25 mouse cellular contexts compared by ENCODE assay signal in genomic region chr17:29086916-29087315, GRCm38 (mm10). TPM values are rescaled to one million over a fixed set of nuclear protein-coding genes. Genes with fewer than 3 reads are reported as not detected.
DNase-seq lines count a peak whose midpoint lies in the region; ATAC-seq and TF ChIP-seq lines count a peak whose summit lies in the region.
"Had no signal": no experiment of that assay in that cellular context is flagged by ENCODE, and none has a peak within 500 bp of the region (broad histone marks: within the 10 kb centered on the region; RNA-seq: fewer than 3 reads in every experiment).

No protein-coding gene starts in this region.

- H3K4me1 ChIP-seq in hindbrain, postnatal 0 days (ENCODE audit: insufficient read depth, low read length) = peaks cover under 1% of the 10 kb centered on the region; the same call in 1 of the 2 replicates
- peaks cover 1% of the 10 kb centered on the region for H3K4me1 ChIP-seq in hindbrain, embryonic 13.5 days (replicated peaks)
- H3K4me1 ChIP-seq: heart, embryonic 15.5 days had no signal

- ATAC-seq in cerebellum, adult (ENCODE audit: insufficient number of reproducible peaks, low FRiP score, low TSS enrichment) = no peak
- ATAC-seq in hindbrain, postnatal 0 days = peak; percentile 58
- ATAC-seq in hindbrain, embryonic 13.5 days (ENCODE audit: low FRiP score) = no peak
- ATAC-seq: CD4-positive, CD25-positive, alpha-beta regulatory T cell, adult 4 months; forebrain, postnatal 0 days; hindbrain, embryonic 16.5 days; intestine, embryonic 16.5 days; liver, embryonic 12.5 days; Patski had no signal

- no peaks in the 10 kb centered on the region for H3K27me3 ChIP-seq in hindbrain, postnatal 0 days (ENCODE audit: insufficient read depth, low read length)
- H3K27me3 ChIP-seq in hindbrain, embryonic 13.5 days = peaks cover 17% of the 10 kb centered on the region
- H3K27me3 ChIP-seq: Patski had no signal

- H3K4me2 ChIP-seq in hindbrain, postnatal 0 days (ENCODE audit: low read depth, low read length) = no peak overlapping the region
- no peak overlapping the region for H3K4me2 ChIP-seq in hindbrain, embryonic 13.5 days
- H3K4me2 ChIP-seq: embryonic facial prominence, embryonic 12.5 days; heart, embryonic 15.5 days; limb, embryonic 13.5 days; liver, embryonic 12.5 days; midbrain, embryonic 12.5 days had no signal

- TF ChIP-seq CTCF in hindbrain, postnatal 0 days (IDR thresholded peaks at IDR 0.05; ENCODE audit: low read depth) = peak; percentile 20; the same call in 1 of the 2 replicates

- H3K36me3 ChIP-seq in hindbrain, postnatal 0 days (ENCODE audit: insufficient read depth, low read length) = no peaks in the 10 kb centered on the region
- H3K36me3 ChIP-seq in hindbrain, embryonic 13.5 days = no peaks in the 10 kb centered on the region
- H3K36me3 ChIP-seq: embryonic facial prominence, embryonic 12.5 days; heart, embryonic 15.5 days; limb, embryonic 13.5 days; liver, embryonic 12.5 days; midbrain, embryonic 12.5 days had no signal

- H3K9me3 ChIP-seq in hindbrain, postnatal 0 days (ENCODE audit: low read length) = no peaks in the 10 kb centered on the region; the same call in 1 of the 2 replicates
- H3K9me3 ChIP-seq in hindbrain, embryonic 13.5 days = no peaks in the 10 kb centered on the region
- H3K9me3 ChIP-seq: embryonic facial prominence, embryonic 12.5 days; heart, embryonic 15.5 days; limb, embryonic 13.5 days; liver, embryonic 12.5 days; midbrain, embryonic 12.5 days had no signal

- no peak overlapping the region for H3K9ac ChIP-seq in hindbrain, postnatal 0 days (replicated peaks; ENCODE audit: low read length)
- H3K9ac ChIP-seq in hindbrain, embryonic 13.5 days = no peak overlapping the region
- H3K9ac ChIP-seq: embryonic facial prominence, embryonic 12.5 days; forebrain, postnatal 0 days; heart, embryonic 15.5 days; limb, embryonic 13.5 days; liver, embryonic 12.5 days; midbrain, embryonic 12.5 days had no signal

- H3K27ac ChIP-seq in hindbrain, postnatal 0 days = no peak overlapping the region
- no peak overlapping the region for H3K27ac ChIP-seq in hindbrain, embryonic 13.5 days
- H3K27ac ChIP-seq: embryonic facial prominence, embryonic 12.5 days; heart, embryonic 15.5 days; layer of hippocampus, adult 2 months; limb, embryonic 13.5 days; liver, embryonic 12.5 days; midbrain, embryonic 12.5 days had no signal

- DNase-seq in cerebellum, postnatal 10 days = peak; percentile 58 to 63
- peak; percentile 43 for DNase-seq in hindbrain, postnatal 0 days (ENCODE audit: low spot score)
- peak; percentile 0 for DNase-seq in right cerebral cortex, adult 18-20 months
- no peak for DNase-seq in right cerebral cortex, postnatal 36 days (ENCODE audit: low spot score in 2 of 2)
- peak; percentile 2 for DNase-seq in urinary bladder, postnatal 14 days (ENCODE audit: low spot score)
- DNase-seq in urinary bladder, postnatal 36 days (ENCODE audit: low spot score in 2 of 2) = no peak
- DNase-seq: adrenal gland, adult 2 months; forebrain, postnatal 0 days; heart, postnatal 36 days; kidney, adult 9 months; kidney, postnatal 14 days; retina, postnatal 1 day had no signal

- WGBS in hindbrain, postnatal 0 days = 73% methylated on average over 4 of the region's 4 CpGs
- 65% methylated on average over 4 of the region's 4 CpGs for WGBS in hindbrain, embryonic 13.5 days

- H3K4me3 ChIP-seq in hindbrain, postnatal 0 days (ENCODE audit: low read length) = no peak overlapping the region
- H3K4me3 ChIP-seq in hindbrain, embryonic 13.5 days = no peak overlapping the region
- H3K4me3 ChIP-seq: embryonic facial prominence, embryonic 12.5 days; heart, embryonic 15.5 days; layer of hippocampus, adult 2 months; limb, embryonic 13.5 days; liver, embryonic 12.5 days; midbrain, embryonic 12.5 days had no signal

RNA-seq across cellular contexts. Expression of gene Cdkn1a, which starts 3.9 kb away (rescaled TPM):
- total RNA-seq in hindbrain, postnatal 0 days (2014; rRNA removed) = 48.9 and 50.0 TPM in 2 replicates
- polyA plus RNA-seq in hindbrain, postnatal 0 days (2015; fragmentation: Nextera tagmentation; extraction: Ambion mirVana) = 242 and 257 TPM in 2 replicates
- polyA plus RNA-seq in hindbrain, embryonic 13.5 days (2015; fragmentation: Nextera tagmentation; extraction: Ambion mirVana) = 56.5 and 56.9 TPM in 2 replicates

RNA-seq across cellular contexts. Expression of gene Rab44, which starts 27.0 kb away (rescaled TPM):
- total RNA-seq in hindbrain, postnatal 0 days (2014; rRNA removed) = 1.2 TPM in 2 replicates
- polyA plus RNA-seq in hindbrain, postnatal 0 days (2015; fragmentation: Nextera tagmentation; extraction: Ambion mirVana) = 0.05 and 0.20 TPM in 2 replicates
- 0.22 TPM in 1 of 2 replicates, not detected in the other for polyA plus RNA-seq in hindbrain, embryonic 13.5 days (2015; fragmentation: Nextera tagmentation; extraction: Ambion mirVana)
- total RNA-seq: forebrain, postnatal 0 days; left cerebral cortex, adult 18-20 months had no signal
- polyA plus RNA-seq: CD4-positive, CD25-positive, alpha-beta regulatory T cell, adult 4 months; forebrain, postnatal 0 days had no signal

RNA-seq across cellular contexts. Expression of gene Srsf3, which starts 54.5 kb away (rescaled TPM):
- total RNA-seq in hindbrain, postnatal 0 days (2014; rRNA removed) = 139 and 147 TPM in 2 replicates
- 298 and 315 TPM in 2 replicates for polyA plus RNA-seq in hindbrain, postnatal 0 days (2015; fragmentation: Nextera tagmentation; extraction: Ambion mirVana)
- 506 and 515 TPM in 2 replicates for polyA plus RNA-seq in hindbrain, embryonic 13.5 days (2015; fragmentation: Nextera tagmentation; extraction: Ambion mirVana)

Comparison
In these comparisons a context has a peak if more than half of its experiments do, and no peak if none do; other contexts are left out.
1. DNase-seq: peak in cerebellum, postnatal 10 days (2 of 2), hindbrain, postnatal 0 days (single experiment), right cerebral cortex, adult 18-20 months (single experiment) and urinary bladder, postnatal 14 days (single experiment); none in right cerebral cortex, postnatal 36 days (0 of 2) and urinary bladder, postnatal 36 days (0 of 2).